Mouse (Mus musculus): ENCODE measurements around the gene Ythdf2. TPM values are rescaled to one million over a fixed set of nuclear protein-coding genes. Genes with fewer than 3 reads are reported as not detected.
"Not testable (repeated sequence)": the region's sequence is repeated elsewhere in the genome, so short reads cannot be mapped to it uniquely, and the experiment has no call there.

Gene Ythdf2
- polyA plus RNA-seq, 1 experiment from 2014 or later = 28.6 TPM

DNA sequence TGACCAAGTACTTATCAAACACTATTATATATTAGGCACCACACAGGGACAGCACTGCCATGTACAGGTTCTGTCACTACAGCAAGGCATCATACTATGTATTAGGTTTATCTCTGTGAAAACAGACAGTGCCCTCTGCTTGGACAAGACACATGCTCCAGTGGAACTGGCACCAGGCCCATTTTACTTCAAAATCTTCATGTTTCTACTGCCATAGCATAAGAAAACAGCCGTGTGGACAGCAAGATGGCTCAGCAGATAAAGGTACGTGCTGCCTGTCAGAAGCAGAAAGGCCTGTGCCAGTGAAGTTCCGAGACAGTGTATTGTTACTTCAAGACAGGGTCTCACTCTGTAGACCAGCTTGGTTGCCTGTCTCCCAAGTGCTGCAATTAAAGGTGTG lies 29.1 kb upstream of the Ythdf2 start:
- Histone ChIP-seq H3K4me3 (replicated peaks) (no peak overlapping the region), H3K36me3 (replicated peaks) (peaks cover 83% of the 10 kb centered on the region), H3K4me1 (replicated peaks) (peaks cover 24% of the 10 kb centered on the region), H3K27ac (replicated peaks) (peak overlapping the region; percentile 65), H3K9me3 (replicated peaks) (no peaks in the 10 kb centered on the region), H3K9ac (no peak overlapping the region), H3K4me2 (0 out of 2 replicates have a peak overlapping the region, but pooled peaks have one; percentile 5), H3K27me3 (no peaks in the 10 kb centered on the region)
- peak; percentile 77 for ATAC-seq (ENCODE audit: insufficient read depth)
- WGBS (ENCODE audit: insufficient replicate concordance) = 27% methylated on average over 3 of the region's 3 CpGs

DNA sequence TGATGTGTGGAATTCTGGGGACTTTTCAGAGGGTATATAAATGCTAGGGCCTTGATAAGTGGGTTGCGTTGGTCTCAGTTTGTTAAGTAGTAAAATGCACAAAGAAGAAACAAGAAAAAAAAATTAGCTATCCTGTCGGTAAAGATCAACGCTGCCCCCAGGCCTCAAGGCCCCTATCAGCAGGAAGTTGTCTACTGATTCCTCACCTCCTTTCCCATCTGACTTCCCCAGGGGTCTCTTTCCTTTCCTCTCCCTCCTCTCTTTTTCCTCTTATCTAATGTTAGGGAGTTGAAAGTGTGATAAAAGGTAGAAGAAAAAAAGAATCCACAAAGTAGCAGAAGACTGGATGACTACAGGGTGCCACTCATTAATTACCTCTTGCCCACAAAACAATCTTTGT lies 28.3 kb upstream of the Ythdf2 start:
- H3K36me3 ChIP-seq (replicated peaks) = peaks cover 83% of the 10 kb centered on the region
- H3K27me3 ChIP-seq = no peaks in the 10 kb centered on the region
- no peak overlapping the region for H3K9ac ChIP-seq
- peaks cover 24% of the 10 kb centered on the region for H3K4me1 ChIP-seq (replicated peaks)
- no peak overlapping the region for H3K4me3 ChIP-seq (replicated peaks)
- no peak overlapping the region for H3K27ac ChIP-seq (replicated peaks)
- ATAC-seq (ENCODE audit: insufficient read depth) = no peak
- H3K9me3 ChIP-seq (replicated peaks) = no peaks in the 10 kb centered on the region
- no peak overlapping the region for H3K4me2 ChIP-seq
- 32% methylated on average over 3 of the region's 3 CpGs for WGBS (ENCODE audit: insufficient replicate concordance)

GRCm38 (mm10) chr4:132238356-132238755 lies 26.3 kb upstream of the Ythdf2 start:
- Histone ChIP-seq H3K9ac (no peak overlapping the region), H3K27ac (replicated peaks) (no peak overlapping the region)

DNA sequence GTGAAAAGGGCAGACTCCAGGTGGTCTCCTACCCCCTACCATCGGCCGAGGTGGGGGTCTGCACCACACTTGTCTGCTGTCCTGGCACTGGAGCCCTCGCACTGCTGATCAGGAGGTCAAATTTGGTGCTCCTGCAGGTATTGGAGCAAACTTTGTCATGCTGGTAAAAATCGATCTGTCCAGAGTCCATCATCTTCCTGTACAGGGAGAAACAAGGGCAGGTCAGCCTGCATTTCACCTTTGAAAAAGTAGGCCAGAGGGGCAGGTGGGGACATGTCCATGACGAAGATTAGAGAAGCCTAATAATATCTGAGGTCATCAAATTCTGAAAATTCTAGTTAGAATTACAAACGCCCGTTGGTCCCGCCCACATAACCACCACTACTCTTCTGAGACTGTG lies 22.6 kb upstream of the Ythdf2 start:
- 75% methylated on average over 8 of the region's 8 CpGs for WGBS (ENCODE audit: insufficient replicate concordance)
- Histone ChIP-seq H3K4me2 (no peak overlapping the region), H3K9me3 (replicated peaks) (no peaks in the 10 kb centered on the region), H3K4me3 (replicated peaks) (no peak overlapping the region), H3K36me3 (replicated peaks) (peaks cover 91% of the 10 kb centered on the region), H3K27ac (replicated peaks) (no peak overlapping the region), H3K9ac (no peak overlapping the region), H3K27me3 (no peaks in the 10 kb centered on the region), H3K4me1 (replicated peaks) (peaks cover 10% of the 10 kb centered on the region; the same call in 1 of the 2 replicates)
- ATAC-seq (ENCODE audit: insufficient read depth) = no peak

More at GRCm38 (mm10) chr4:132238356-132238755, 26.3 kb upstream of the Ythdf2 start:
- Histone ChIP-seq H3K27me3 (no peaks in the 10 kb centered on the region), H3K9me3 (replicated peaks) (no peaks in the 10 kb centered on the region), H3K4me2 (no peak overlapping the region), H3K4me1 (replicated peaks) (peaks cover 24% of the 10 kb centered on the region), H3K36me3 (replicated peaks) (peaks cover 88% of the 10 kb centered on the region), H3K4me3 (replicated peaks) (no peak overlapping the region)
- 81% methylated on average over 4 of the region's 4 CpGs for WGBS (ENCODE audit: insufficient replicate concordance)
- no peak for ATAC-seq (ENCODE audit: insufficient read depth)

GRCm38 (mm10) chr4:132230422-132230821 lies 18.3 kb upstream of the Ythdf2 start:
- Histone ChIP-seq H3K4me3 (replicated peaks) (no peak overlapping the region), H3K4me1 (replicated peaks) (peaks cover 10% of the 10 kb centered on the region; the same call in 1 of the 2 replicates), H3K27ac (replicated peaks) (no peak overlapping the region), H3K9me3 (replicated peaks) (no peaks in the 10 kb centered on the region), H3K9ac (no peak overlapping the region), H3K4me2 (no peak overlapping the region), H3K36me3 (replicated peaks) (peaks cover 96% of the 10 kb centered on the region), H3K27me3 (no peaks in the 10 kb centered on the region)
- ATAC-seq (ENCODE audit: insufficient read depth) = no peak
- WGBS (ENCODE audit: insufficient replicate concordance) = 50% methylated on average over 5 of the region's 5 CpGs

DNA sequence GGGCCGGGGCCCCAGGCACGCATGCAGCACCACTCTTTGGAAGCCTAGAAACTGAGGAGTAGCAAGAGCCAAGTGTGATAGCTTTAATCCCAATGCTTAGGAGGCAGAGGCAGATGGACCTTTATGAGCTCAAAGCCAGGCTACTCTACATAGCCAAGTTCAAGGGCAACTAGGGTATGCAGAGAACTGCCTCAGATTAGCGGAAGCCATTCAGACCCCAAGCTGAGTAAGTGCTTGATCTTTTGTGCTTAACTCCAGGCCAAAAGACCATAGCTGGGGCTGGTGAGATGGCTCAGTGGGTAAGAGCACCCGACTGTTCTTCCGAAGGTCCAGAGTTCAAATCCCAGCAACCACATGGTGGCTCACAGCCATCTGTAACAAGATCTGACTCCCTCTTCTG lies 9.9 kb upstream of the Ythdf2 start:
- H3K4me1 ChIP-seq (replicated peaks); H3K9me3 ChIP-seq (replicated peaks); H3K4me3 ChIP-seq (replicated peaks); H3K27me3 ChIP-seq; H3K9ac ChIP-seq; H3K4me2 ChIP-seq; ATAC-seq (ENCODE audit: insufficient read depth); H3K27ac ChIP-seq (replicated peaks): not testable (repeated sequence)
- peaks cover 33% of the 10 kb centered on the region for H3K36me3 ChIP-seq (replicated peaks)
- 80% methylated on average over 5 of the region's 5 CpGs for WGBS (ENCODE audit: insufficient replicate concordance)

DNA sequence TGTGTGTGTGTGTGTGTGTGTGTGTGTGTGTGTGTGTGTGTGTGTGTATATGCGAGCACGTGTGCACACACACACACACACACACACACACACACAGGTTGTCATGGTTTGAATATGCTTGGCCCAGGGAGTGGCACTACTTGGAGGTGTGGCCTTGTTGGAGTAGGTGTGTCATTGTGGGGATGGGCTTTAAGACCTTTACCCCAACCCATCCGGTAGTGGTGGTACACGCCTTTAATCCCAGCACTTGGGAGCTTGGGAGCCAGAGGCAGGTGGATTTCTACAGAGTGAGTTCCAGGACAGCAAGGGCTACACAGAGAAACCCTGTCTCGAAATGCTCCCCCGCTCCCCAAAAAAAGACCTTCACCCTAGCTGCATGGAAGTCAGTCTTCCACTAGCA lies 6.3 kb upstream of the Ythdf2 start:
- H3K4me1 ChIP-seq (replicated peaks) = peaks cover 25% of the 10 kb centered on the region
- H3K27me3 ChIP-seq; ATAC-seq (ENCODE audit: insufficient read depth); H3K36me3 ChIP-seq (replicated peaks); H3K4me3 ChIP-seq (replicated peaks); H3K9ac ChIP-seq; H3K4me2 ChIP-seq; H3K9me3 ChIP-seq (replicated peaks); H3K27ac ChIP-seq (replicated peaks): not testable (repeated sequence)
- WGBS (ENCODE audit: insufficient replicate concordance) = 78% methylated on average over 6 of the region's 6 CpGs

DNA sequence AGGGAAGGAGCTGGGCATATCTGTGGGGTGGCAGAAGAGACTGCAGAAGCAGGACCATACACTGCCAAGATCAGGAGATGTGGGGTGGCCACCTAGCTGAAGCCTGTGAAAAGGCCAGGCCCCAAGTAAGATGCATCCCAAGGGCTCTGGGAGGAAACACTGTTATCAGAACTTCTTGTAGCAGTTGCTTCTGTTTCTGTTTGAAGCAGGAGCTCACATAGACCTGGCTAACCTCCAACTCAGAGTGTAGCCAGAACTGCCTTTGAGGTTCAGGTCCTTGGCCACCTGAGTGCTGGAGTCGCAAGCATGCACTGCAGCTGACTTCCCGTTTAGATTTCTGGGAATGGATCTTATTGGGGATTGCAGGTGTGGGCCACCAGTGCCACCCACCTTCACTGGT lies 5.7 kb upstream of the Ythdf2 start:
- 55% methylated on average over 2 of the region's 2 CpGs for WGBS (ENCODE audit: insufficient replicate concordance)
- Histone ChIP-seq H3K36me3 (replicated peaks) (no peaks in the 10 kb centered on the region; the same call in 1 of the 2 replicates), H3K27ac (replicated peaks) (no peak overlapping the region), H3K4me2 (no peak overlapping the region), H3K4me1 (replicated peaks) (peaks cover 28% of the 10 kb centered on the region), H3K4me3 (replicated peaks) (no peak overlapping the region), H3K27me3 (no peaks in the 10 kb centered on the region), H3K9ac (no peak overlapping the region), H3K9me3 (replicated peaks) (no peaks in the 10 kb centered on the region)
- no peak for ATAC-seq (ENCODE audit: insufficient read depth)

- ATAC-seq (ENCODE audit: insufficient read depth) = no peak
- H3K9me3 ChIP-seq (replicated peaks) = no peaks in the 10 kb centered on the region
- WGBS (ENCODE audit: insufficient replicate concordance) = 7% methylated on average over 1 of the region's 1 CpGs
- H3K36me3 ChIP-seq (replicated peaks) = no peaks in the 10 kb centered on the region; the same call in 1 of the 2 replicates
- H3K4me2 ChIP-seq = no peak overlapping the region
- H3K27me3 ChIP-seq = no peaks in the 10 kb centered on the region
- H3K9ac ChIP-seq = no peak overlapping the region
- H3K4me3 ChIP-seq (replicated peaks) = no peak overlapping the region
- peaks cover 34% of the 10 kb centered on the region for H3K4me1 ChIP-seq (replicated peaks)
- no peak overlapping the region for H3K27ac ChIP-seq (replicated peaks)
These were observed 4.5 kb upstream of the Ythdf2 start for GRCm38 (mm10) chr4:132216602-132217001.

GRCm38 (mm10) chr4:132214847-132215246 lies 2.7 kb upstream of the Ythdf2 start:
- peaks cover 48% of the 10 kb centered on the region for H3K4me1 ChIP-seq (replicated peaks)
- H3K9me3 ChIP-seq (replicated peaks) = no peaks in the 10 kb centered on the region
- H3K9ac ChIP-seq = no peak overlapping the region
- H3K4me3 ChIP-seq (replicated peaks) = no peak overlapping the region
- H3K36me3 ChIP-seq (replicated peaks) = peaks cover 3% of the 10 kb centered on the region
- peak overlapping the region; percentile 12 for H3K27ac ChIP-seq (replicated peaks)
- H3K4me2 ChIP-seq = peak overlapping the region; percentile 35
- no peaks in the 10 kb centered on the region for H3K27me3 ChIP-seq
- no peak for ATAC-seq (ENCODE audit: insufficient read depth)
- WGBS (ENCODE audit: insufficient replicate concordance) = 12% methylated on average over 4 of the region's 4 CpGs

DNA sequence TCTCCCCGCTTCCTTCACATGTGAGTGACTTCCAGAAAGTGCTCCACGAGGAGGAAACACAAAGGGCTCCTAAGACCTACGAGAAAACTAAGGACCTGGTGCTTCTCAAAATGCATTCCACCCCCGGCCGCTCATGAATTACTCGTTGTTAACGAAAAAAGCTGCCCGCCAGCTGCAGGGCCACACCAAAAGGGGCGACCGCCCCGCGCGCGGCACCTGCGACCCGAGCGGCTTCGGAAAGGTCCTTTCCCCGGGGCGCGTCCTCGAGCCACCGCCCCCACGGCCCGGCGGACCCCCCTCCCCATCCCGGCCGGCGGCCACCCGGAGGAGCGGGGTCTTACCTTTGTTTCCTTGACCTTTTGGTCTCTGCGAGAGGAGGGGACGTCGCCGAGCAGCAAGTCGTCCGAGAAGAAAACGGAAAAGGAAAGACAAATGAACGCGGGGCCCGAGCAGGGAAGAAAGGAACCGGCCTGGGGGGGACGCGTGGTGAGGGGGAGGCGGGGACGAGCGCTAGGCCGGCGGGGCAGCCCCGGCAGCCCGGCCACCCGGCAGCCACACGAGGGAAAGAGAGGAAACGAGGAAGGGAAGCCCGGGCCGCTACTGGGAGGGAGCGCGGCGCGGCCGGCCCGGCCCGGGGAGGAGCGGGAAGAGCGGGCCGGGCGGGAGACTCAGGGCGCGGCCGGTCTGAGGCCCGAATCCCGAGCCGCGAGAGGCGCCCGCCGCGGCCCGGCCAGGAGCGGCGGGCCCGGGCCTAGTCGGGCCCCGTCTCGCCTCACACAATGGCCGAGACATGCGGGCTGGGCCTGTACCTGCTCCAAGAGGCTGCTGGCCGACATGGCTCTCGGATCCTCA lies 786 bp downstream of the Ythdf2 start:
- ATAC-seq (ENCODE audit: insufficient read depth) = peak; percentile 77
- no peaks in the 10 kb centered on the region for H3K9me3 ChIP-seq (replicated peaks)
- no peaks in the 10 kb centered on the region for H3K27me3 ChIP-seq
- H3K4me1 ChIP-seq (replicated peaks) = peaks cover 57% of the 10 kb centered on the region
- H3K9ac ChIP-seq = peak overlapping the region; percentile 99
- under 1% methylated on average over 89 of the region's 89 CpGs for WGBS (ENCODE audit: insufficient replicate concordance)
- peak overlapping the region; percentile 97 for H3K27ac ChIP-seq (replicated peaks)
- peaks cover 29% of the 10 kb centered on the region for H3K36me3 ChIP-seq (replicated peaks)
- peak overlapping the region; percentile 98 for H3K4me3 ChIP-seq (replicated peaks)
- peak overlapping the region; percentile 85 for H3K4me2 ChIP-seq

Data from liver, embryonic 15.5 days (tissue).